Mouse (Mus musculus) megakaryocyte, adult 5-6 weeks (primary cell): ENCODE measurements around the gene Atg4c. TPM values are rescaled to one million over a fixed set of nuclear protein-coding genes. Genes with fewer than 3 reads are reported as not detected.
A peak's percentile ranks its signal among the peaks of the same experiment; 100 is the strongest.

Source experiments
- ATAC-seq: 2 replicates; pipeline ENCODE4 v1.8.0; 2016; ENCODE audit warnings: mild to moderate bottlenecking, inconsistent platforms; ENCODE audit not compliant: poor library complexity, severe bottlenecking
- total RNA-seq, 2 experiments: library from RNA; stranded (forward) in 1 of 2; stranded (reverse) in 1 of 2; fragments of 153-499, 151-499 nt in 1 of 2; fragments of 221-1000, 200-1000 nt in 1 of 2; gene quantifications; 2 replicates each; pipeline versions ENCODE4 v1.2.3 to v1.2.4; 2015 to 2017

Atg4c gene
- total RNA-seq, 2 experiments from 2014 or later = 16.2 to 54.4 TPM

- no peak for ATAC-seq
Measured at GRCm38 (mm10) chr4:99184678-99185077, 9.1 kb upstream of the Atg4c start.

GRCm38 (mm10) chr4:99185305-99185704, 8.4 kb upstream of the Atg4c start:
- no peak for ATAC-seq

- peak; percentile 78 for ATAC-seq
Measured at GRCm38 (mm10) chr4:99186412-99187125, 7.2 kb upstream of the Atg4c start.

GRCm38 (mm10) chr4:99192640-99193039, 1.1 kb upstream of the Atg4c start:
- no peak for ATAC-seq

GRCm38 (mm10) chr4:99193214-99193613, 520 bp upstream of the Atg4c start:
- no peak for ATAC-seq

- no peak for ATAC-seq
Measured at GRCm38 (mm10) chr4:99194826-99195225, 1.1 kb downstream of the Atg4c start.

GRCm38 (mm10) chr4:99198721-99199120, 5.0 kb downstream of the Atg4c start:
- peak; percentile 23 for ATAC-seq

- ATAC-seq = peak; percentile 92
Measured at GRCm38 (mm10) chr4:99199757-99200251, 6.1 kb downstream of the Atg4c start.

GRCm38 (mm10) chr4:99200383-99201136, 6.8 kb downstream of the Atg4c start:
- ATAC-seq = no peak

- no peak for ATAC-seq
Measured at GRCm38 (mm10) chr4:99205773-99206172, 12.0 kb downstream of the Atg4c start.

GRCm38 (mm10) chr4:99206356-99206755, 12.6 kb downstream of the Atg4c start:
- no peak for ATAC-seq

GRCm38 (mm10) chr4:99210087-99210486, 16.4 kb downstream of the Atg4c start:
- ATAC-seq = no peak

- peak; percentile 51 for ATAC-seq
Measured at GRCm38 (mm10) chr4:99211606-99212005, 17.9 kb downstream of the Atg4c start.

- no peak for ATAC-seq
Measured at GRCm38 (mm10) chr4:99213123-99213522, 19.4 kb downstream of the Atg4c start.

- no peak for ATAC-seq
Measured at GRCm38 (mm10) chr4:99222221-99222620, 28.5 kb downstream of the Atg4c start.

GRCm38 (mm10) chr4:99224790-99225189, 31.1 kb downstream of the Atg4c start:
- ATAC-seq = peak; percentile 92

GRCm38 (mm10) chr4:99227226-99227625, 33.5 kb downstream of the Atg4c start:
- ATAC-seq = no peak

- no peak for ATAC-seq
Measured at GRCm38 (mm10) chr4:99229371-99229770, 35.6 kb downstream of the Atg4c start.

- ATAC-seq = peak; percentile 79
Measured at GRCm38 (mm10) chr4:99235203-99235856, 41.6 kb downstream of the Atg4c start.

GRCm38 (mm10) chr4:99238305-99238704, 44.6 kb downstream of the Atg4c start:
- no peak for ATAC-seq

- ATAC-seq = peak; percentile 52
Measured at GRCm38 (mm10) chr4:99241674-99242073, 47.9 kb downstream of the Atg4c start.
